Mouse (Mus musculus) adrenal gland, adult 2 months (tissue): ENCODE results near the gene Cc2d2b. TPM values are rescaled to one million over a fixed set of nuclear protein-coding genes. Genes with fewer than 3 reads are reported as not detected.

Source experiments
- DNase-seq: peaks from one replicate; pipeline ENCODE4 v3.0.0; 2021
- polyA plus RNA-seq: library from polyadenylated mRNA; depleted of rRNA; stranded (reverse); fragments of >200 nt; gene quantifications from 2 replicates; pipeline ENCODE4 v1.2.3, GENCODE M21; 2012; rRNA removed
- total RNA-seq, 2 experiments: library from RNA; stranded (reverse); gene quantifications; 2 replicates each; pipeline ENCODE4 v1.2.3; 2021

Gene Cc2d2b
- total and polyA plus RNA-seq, 3 experiments = not detected

- no peak for DNase-seq
Measured at GRCm38 (mm10) chr19:40834436-40834835, 85.9 kb downstream of the Cc2d2b start.

GRCm38 (mm10) chr19:40838205-40838604 lies 89.7 kb downstream of the Cc2d2b start:
- DNase-seq = no peak

- no peak for DNase-seq
Measured at GRCm38 (mm10) chr19:40840303-40840702, 91.8 kb downstream of the Cc2d2b start.

- DNase-seq = no peak
Measured at GRCm38 (mm10) chr19:40841083-40841482, 92.5 kb downstream of the Cc2d2b start.

- no peak for DNase-seq
Measured at GRCm38 (mm10) chr19:40841593-40841992, 93.0 kb downstream of the Cc2d2b start.

- DNase-seq = peak; percentile 46
Measured at GRCm38 (mm10) chr19:40844731-40845130, 96.2 kb downstream of the Cc2d2b start.

GRCm38 (mm10) chr19:40849391-40849790 lies 100.8 kb downstream of the Cc2d2b start:
- no peak for DNase-seq

GRCm38 (mm10) chr19:40859555-40859954 lies 111.0 kb downstream of the Cc2d2b start:
- DNase-seq = no peak

- no peak for DNase-seq
Measured at GRCm38 (mm10) chr19:40868284-40868683, 119.7 kb downstream of the Cc2d2b start.

- no peak for DNase-seq
Measured at GRCm38 (mm10) chr19:40869425-40870105, 121.0 kb downstream of the Cc2d2b start.

GRCm38 (mm10) chr19:40872955-40873665 lies 124.6 kb downstream of the Cc2d2b start:
- DNase-seq = peak; percentile 88

Other genes starting within 250 kb of the Cc2d2b start
- 100 to 1,000 TPM; 116 to 123 TPM for gene Sorbs1, start 235.0 kb upstream of the Cc2d2b start, total RNA-seq
- gene Sorbs1, start 235.0 kb upstream of the Cc2d2b start, polyA plus RNA-seq = 13.4 and 17.7 TPM in 2 replicates
- 10 to 100 TPM; 18.6 to 30.5 TPM for gene Aldh18a1, start 160.3 kb upstream of the Cc2d2b start, total RNA-seq
- 9.2 and 17.3 TPM in 2 replicates for gene Aldh18a1, start 160.3 kb upstream of the Cc2d2b start, polyA plus RNA-seq
- 1 to 10 TPM; 3.5 to 7.0 TPM for gene Tctn3, start 136.5 kb upstream of the Cc2d2b start, total RNA-seq
- gene Tctn3, start 136.5 kb upstream of the Cc2d2b start, polyA plus RNA-seq = 8.6 and 10.5 TPM in 2 replicates
- 10 to 100 TPM; 30.2 to 36.3 TPM for gene Entpd1, start 136.4 kb upstream of the Cc2d2b start, total RNA-seq
- gene Entpd1, start 136.4 kb upstream of the Cc2d2b start, polyA plus RNA-seq = 3.9 and 5.5 TPM in 2 replicates
- 1 to 10 TPM; 3.9 to 4.9 TPM for gene Ccnj, start 82.5 kb downstream of the Cc2d2b start, total RNA-seq
- gene Ccnj, start 82.5 kb downstream of the Cc2d2b start, polyA plus RNA-seq = 6.9 and 8.4 TPM in 2 replicates
- gene Zfp518a, start 146.0 kb downstream of the Cc2d2b start, total RNA-seq = 10 to 100 TPM; 11.0 to 12.4 TPM
- 0.16 and 0.21 TPM in 2 replicates for gene Zfp518a, start 146.0 kb downstream of the Cc2d2b start, polyA plus RNA-seq
- 1 to 10 TPM; 1.2 to 1.8 TPM for gene Blnk, start 245.8 kb downstream of the Cc2d2b start, total RNA-seq
- 0.96 and 1.3 TPM in 2 replicates for gene Blnk, start 245.8 kb downstream of the Cc2d2b start, polyA plus RNA-seq